Comparison of ENCODE assay signal across 8 mouse cellular contexts in the genomic region with DNA sequence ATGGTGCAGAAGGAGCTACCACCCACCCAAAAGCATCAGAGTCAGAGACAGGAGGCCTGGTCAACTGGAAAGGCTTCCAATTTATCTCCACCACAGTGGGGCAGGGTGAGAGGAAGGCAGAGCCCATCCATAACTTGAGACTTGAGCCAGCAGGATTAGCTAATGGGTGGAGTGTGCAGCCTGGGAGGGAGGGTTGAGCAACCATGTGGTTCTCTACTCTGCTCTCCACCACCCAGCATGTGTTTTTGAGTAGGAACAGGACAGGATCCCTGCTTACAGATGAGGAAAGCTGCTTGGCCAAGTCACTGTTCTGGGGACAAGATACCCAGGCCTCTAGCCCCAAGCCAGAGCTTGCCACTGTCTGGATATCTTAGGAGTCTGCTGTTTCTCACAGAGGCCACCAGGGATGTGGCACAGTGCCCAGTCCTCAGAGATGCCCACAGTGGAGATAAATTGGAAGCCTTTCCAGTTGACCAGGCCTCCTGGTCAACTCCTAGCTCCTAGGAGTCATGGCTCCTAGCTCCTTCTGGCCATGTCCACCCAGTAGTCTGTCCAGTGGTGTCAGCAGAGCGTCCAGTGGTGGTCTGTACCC. TPM values are rescaled to one million over a fixed set of nuclear protein-coding genes. Genes with fewer than 3 reads are reported as not detected.
DNase-seq lines count a peak whose midpoint lies in the region; ATAC-seq and TF ChIP-seq lines count a peak whose summit lies in the region.

No protein-coding gene starts in this region.

- 0 out of 2 replicates have a peak, but pooled peaks have one; percentile 17 for ATAC-seq in intestine, embryonic 14.5 days (replicated peaks; ENCODE audit: low FRiP score, low TSS enrichment, low read depth)
- ATAC-seq in intestine, embryonic 15.5 days = no peak
- peak; percentile 66 for ATAC-seq in lung, postnatal 0 days
- no peak for ATAC-seq in midbrain, postnatal 0 days (ENCODE audit: low FRiP score)

- 81% methylated on average over 1 of the region's 1 CpGs for WGBS in intestine, embryonic 14.5 days
- 79% methylated on average over 1 of the region's 1 CpGs for WGBS in intestine, embryonic 15.5 days
- 69% methylated on average over 1 of the region's 1 CpGs for WGBS in lung, postnatal 0 days
- 83% methylated on average over 1 of the region's 1 CpGs for WGBS in midbrain, postnatal 0 days

- no peak overlapping the region for H3K9ac ChIP-seq in intestine, embryonic 14.5 days (ENCODE audit: low read length)
- no peak overlapping the region for H3K9ac ChIP-seq in intestine, embryonic 15.5 days
- no peak overlapping the region for H3K9ac ChIP-seq in lung, postnatal 0 days (replicated peaks; ENCODE audit: low read depth)
- no peak overlapping the region for H3K9ac ChIP-seq in midbrain, postnatal 0 days (replicated peaks; ENCODE audit: low read length, poor library complexity, severe bottlenecking)

- H3K27me3 ChIP-seq in intestine, embryonic 14.5 days (replicated peaks; ENCODE audit: control insufficient read depth, insufficient read depth, low read length) = no peaks in the 10 kb centered on the region
- H3K27me3 ChIP-seq in intestine, embryonic 15.5 days (replicated peaks) = no peaks in the 10 kb centered on the region
- no peaks in the 10 kb centered on the region for H3K27me3 ChIP-seq in lung, postnatal 0 days (replicated peaks; ENCODE audit: insufficient read depth, low read length)
- H3K27me3 ChIP-seq in midbrain, postnatal 0 days (ENCODE audit: insufficient read depth, low read length) = no peaks in the 10 kb centered on the region

- H3K4me2 ChIP-seq in intestine, embryonic 14.5 days (ENCODE audit: low read length) = no peak overlapping the region
- H3K4me2 ChIP-seq in intestine, embryonic 15.5 days (replicated peaks) = no peak overlapping the region
- no peak overlapping the region for H3K4me2 ChIP-seq in lung, postnatal 0 days (replicated peaks; ENCODE audit: low read depth, low read length)
- no peak overlapping the region for H3K4me2 ChIP-seq in midbrain, postnatal 0 days (ENCODE audit: low read depth, low read length, poor library complexity, severe bottlenecking)

- no peak overlapping the region for H3K4me3 ChIP-seq in intestine, embryonic 14.5 days (ENCODE audit: low read depth, low read length)
- no peak overlapping the region for H3K4me3 ChIP-seq in intestine, embryonic 15.5 days (replicated peaks)
- H3K4me3 ChIP-seq in lung, postnatal 0 days (ENCODE audit: low read depth, low read length) = no peak overlapping the region
- H3K4me3 ChIP-seq in midbrain, postnatal 0 days (ENCODE audit: low read depth, low read length) = no peak overlapping the region

- TF ChIP-seq CTCF in lung, postnatal 0 days (IDR thresholded peaks at IDR 0.05) = 0 out of 2 replicates have a peak, but pooled peaks have one; percentile 11
- TF ChIP-seq CTCF in midbrain, postnatal 0 days (IDR thresholded peaks at IDR 0.05) = no peak

- H3K4me1 ChIP-seq in intestine, embryonic 14.5 days (replicated peaks; ENCODE audit: control insufficient read depth, insufficient read depth, low read length) = no peaks in the 10 kb centered on the region
- no peaks in the 10 kb centered on the region for H3K4me1 ChIP-seq in intestine, embryonic 15.5 days (replicated peaks)
- H3K4me1 ChIP-seq in lung, postnatal 0 days (ENCODE audit: insufficient read depth, low read depth, low read length) = no peaks in the 10 kb centered on the region
- H3K4me1 ChIP-seq in midbrain, postnatal 0 days (ENCODE audit: insufficient read depth, low read length) = peaks cover 13% of the 10 kb centered on the region

- no peak for DNase-seq in intestine, embryonic 14.5 days (ENCODE audit: low spot score)
- DNase-seq in NIH3T3 (ENCODE audit: low read depth) = peak; percentile 69
- peak; percentile 76 for DNase-seq in cerebellum, adult 11-12 months
- DNase-seq in lung, postnatal 0 days (ENCODE audit: low spot score) = peak; percentile 71
- no peak for DNase-seq in thymus, adult 18-20 months
- DNase-seq in midbrain, postnatal 0 days (ENCODE audit: low spot score) = no peak
- no peak for DNase-seq in embryo, embryonic 10 days (ENCODE audit: low spot score)

- H3K27ac ChIP-seq in intestine, embryonic 14.5 days (ENCODE audit: low read depth) = no peak overlapping the region
- no peak overlapping the region for H3K27ac ChIP-seq in intestine, embryonic 15.5 days
- no peak overlapping the region for H3K27ac ChIP-seq in lung, postnatal 0 days (ENCODE audit: low read length)
- H3K27ac ChIP-seq in midbrain, postnatal 0 days (ENCODE audit: low read depth, low read length) = no peak overlapping the region

- H3K36me3 ChIP-seq in intestine, embryonic 14.5 days (ENCODE audit: control insufficient read depth, insufficient read depth, low read length) = no peaks in the 10 kb centered on the region
- no peaks in the 10 kb centered on the region for H3K36me3 ChIP-seq in intestine, embryonic 15.5 days
- H3K36me3 ChIP-seq in lung, postnatal 0 days (ENCODE audit: insufficient read depth, low read length) = no peaks in the 10 kb centered on the region
- no peaks in the 10 kb centered on the region for H3K36me3 ChIP-seq in midbrain, postnatal 0 days (ENCODE audit: insufficient read depth, low read length)

- TF ChIP-seq EP300 in lung, postnatal 0 days (IDR thresholded peaks at IDR 0.05) = no peak

- H3K9me3 ChIP-seq in intestine, embryonic 14.5 days (ENCODE audit: control insufficient read depth, low read length) = no peaks in the 10 kb centered on the region
- no peaks in the 10 kb centered on the region for H3K9me3 ChIP-seq in intestine, embryonic 15.5 days
- H3K9me3 ChIP-seq in lung, postnatal 0 days (ENCODE audit: low read length) = no peaks in the 10 kb centered on the region
- H3K9me3 ChIP-seq in midbrain, postnatal 0 days (ENCODE audit: low read length) = no peaks in the 10 kb centered on the region

RNA-seq across cellular contexts. Expression of gene Sirpa, which starts 8.5 kb away (rescaled TPM):
- polyA plus RNA-seq in intestine, embryonic 14.5 days (2014; fragmentation: Nextera tagmentation; extraction: Ambion mirVana) = 28.0 and 29.9 TPM in 2 replicates
- polyA plus RNA-seq in intestine, embryonic 15.5 days (2015; fragmentation: Nextera tagmentation; extraction: Ambion mirVana) = 21.3 and 22.1 TPM in 2 replicates
- polyA plus RNA-seq in lung, postnatal 0 days (2015; fragmentation: Nextera tagmentation; extraction: Ambion mirVana) = 30.1 and 35.4 TPM in 2 replicates
- 109 and 126 TPM in 2 replicates for total RNA-seq in midbrain, postnatal 0 days (2014; rRNA removed)
- 52.2 and 55.7 TPM in 2 replicates for polyA plus RNA-seq in midbrain, postnatal 0 days (2015; fragmentation: Nextera tagmentation; extraction: Ambion mirVana)

Comparison
In these comparisons a context has a peak if more than half of its experiments do, and no peak if none do; other contexts are left out.
1. ATAC-seq: peak in intestine, embryonic 14.5 days (single experiment) and lung, postnatal 0 days (single experiment); none in intestine, embryonic 15.5 days (single experiment) and midbrain, postnatal 0 days (single experiment).
2. DNase-seq: peak in NIH3T3 (single experiment), cerebellum, adult 11-12 months (single experiment) and lung, postnatal 0 days (single experiment); none in intestine, embryonic 14.5 days (single experiment), thymus, adult 18-20 months (0 of 2), midbrain, postnatal 0 days (single experiment) and embryo, embryonic 10 days (single experiment).